Mouse (Mus musculus) stomach, postnatal 0 days (tissue): ENCODE results near the gene Caprin1.

Experiments
- CTCF ChIP-seq: IDR thresholded peaks from 2 replicates; pipeline ENCODE4 v1.5.1; 2016; ENCODE audit warnings: antibody characterized with exemption, low read depth, mild to moderate bottlenecking, moderate library complexity
- EP300 ChIP-seq: optimal IDR thresholded peaks from 2 replicates; pipeline ENCODE3; 2016; ENCODE audit warnings: antibody characterized with exemption

DNA sequence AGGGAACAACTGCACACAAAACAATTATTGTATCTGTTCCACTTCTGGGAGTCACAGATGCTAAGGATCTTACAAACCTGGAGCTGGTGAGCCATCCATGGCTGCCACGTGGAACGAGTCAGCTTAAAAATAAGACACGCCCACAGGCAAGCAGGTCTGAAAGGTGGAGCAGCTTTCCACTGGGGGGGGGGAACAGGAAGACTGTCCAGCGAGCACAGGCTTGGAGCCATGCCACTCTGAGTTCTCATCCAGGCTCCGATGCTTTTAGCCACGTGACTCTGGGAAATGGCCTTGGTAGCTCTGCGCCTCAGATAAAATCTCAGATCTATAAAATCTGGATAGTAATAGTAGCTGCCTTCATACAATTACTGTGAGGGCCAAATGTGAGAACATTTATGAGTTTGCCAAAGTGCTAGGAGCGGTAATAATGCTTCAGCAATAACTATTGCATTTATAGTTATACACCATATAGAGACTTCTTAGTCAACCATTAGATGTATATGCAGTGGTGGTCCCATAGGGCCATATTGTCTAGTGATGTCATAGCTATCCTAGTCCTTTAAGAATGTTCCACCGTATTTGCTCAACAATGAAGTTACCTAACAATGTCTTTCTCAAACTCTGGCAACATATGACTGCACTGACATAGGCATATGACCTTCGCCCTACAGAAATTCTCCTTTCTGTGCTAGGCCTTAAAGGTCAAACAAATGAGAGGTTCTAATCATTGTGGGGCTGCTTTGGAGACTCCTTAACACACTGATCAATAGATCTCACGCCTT, 38.4 kb upstream of the Caprin1 start:
- TF ChIP-seq EP300 (no peak), CTCF (no peak)
